Mouse (Mus musculus): Measurements from ENCODE around the gene Prkag3. TPM values are rescaled to one million over a fixed set of nuclear protein-coding genes. Genes with fewer than 3 reads are reported as not detected.
A peak's percentile ranks its signal among the peaks of the same experiment; 100 is the strongest.

The Prkag3 gene
- total RNA-seq, 4 experiments from 2014 or later: 0.55 to 1.3 TPM; not detected in 2

DNA sequence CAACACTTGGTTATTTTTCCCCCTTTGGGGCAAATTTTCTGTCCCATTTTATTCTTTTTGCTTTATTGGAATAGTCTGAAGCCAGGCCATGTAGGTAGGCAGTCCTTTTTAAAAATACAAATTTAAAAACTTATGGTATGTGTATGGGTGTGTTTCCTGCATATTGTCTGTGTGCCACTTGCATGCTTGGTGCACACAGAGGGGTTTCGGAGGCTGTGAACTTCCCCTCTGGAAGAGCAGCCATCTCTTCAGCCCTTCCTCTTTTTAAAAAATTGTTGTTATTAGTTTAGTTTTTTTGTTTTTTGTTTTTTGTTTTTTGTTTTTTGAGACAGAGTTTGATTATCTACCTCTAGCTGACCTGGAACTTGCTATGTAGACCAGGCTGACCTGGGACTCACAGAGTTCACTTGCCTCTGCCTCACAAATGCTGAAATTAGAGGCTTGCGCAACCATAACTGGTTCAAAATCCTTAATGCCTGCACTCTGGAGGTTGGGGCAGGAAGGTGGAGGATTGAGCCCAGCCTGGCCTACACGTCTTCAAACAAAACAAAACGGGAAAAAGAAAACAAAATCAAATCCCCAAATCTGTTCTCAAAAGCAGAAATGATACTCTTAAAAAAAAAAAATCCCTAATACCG, 36.4 kb downstream of the Prkag3 start:
- no peak for DNase-seq

DNA sequence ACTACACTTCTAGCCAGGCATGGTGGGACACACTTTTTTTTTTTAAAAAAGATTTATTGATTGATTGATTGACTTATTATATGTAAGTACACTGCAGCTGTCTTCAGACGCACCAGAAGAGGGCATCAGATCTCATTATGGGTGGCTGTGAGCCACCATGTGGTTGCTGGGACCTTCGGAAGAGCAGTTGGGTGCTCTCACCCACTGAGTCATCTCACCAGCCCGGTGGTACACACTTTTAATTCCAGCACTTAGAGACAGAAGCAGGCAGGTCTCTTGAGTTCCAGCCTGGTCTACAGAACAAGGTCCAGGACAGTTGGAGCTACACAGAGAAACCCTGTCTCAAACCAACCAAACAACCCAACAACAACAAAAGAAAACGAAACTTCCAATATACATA, 37.0 kb downstream of the Prkag3 start:
- DNase-seq: no peak

DNA sequence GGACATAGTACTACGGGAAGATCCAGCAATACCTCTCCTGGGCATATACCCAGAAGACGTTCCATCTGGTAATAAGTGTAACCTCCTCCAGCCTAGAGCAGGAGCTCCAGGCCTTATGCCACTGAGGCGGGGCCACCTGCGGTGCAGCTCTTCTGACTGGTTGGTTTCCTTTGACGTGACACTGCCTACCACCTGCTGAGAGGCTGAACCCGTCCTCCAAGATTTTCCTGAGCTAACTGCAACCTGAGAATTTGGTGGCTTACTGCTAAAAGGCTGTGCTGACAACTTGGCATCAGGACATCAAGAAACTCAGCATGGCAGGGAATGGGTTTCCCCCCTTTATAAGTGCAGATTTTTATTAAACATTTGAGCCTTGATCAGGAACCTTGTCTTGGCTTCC, 39.5 kb downstream of the Prkag3 start:
- no peak for DNase-seq

DNA sequence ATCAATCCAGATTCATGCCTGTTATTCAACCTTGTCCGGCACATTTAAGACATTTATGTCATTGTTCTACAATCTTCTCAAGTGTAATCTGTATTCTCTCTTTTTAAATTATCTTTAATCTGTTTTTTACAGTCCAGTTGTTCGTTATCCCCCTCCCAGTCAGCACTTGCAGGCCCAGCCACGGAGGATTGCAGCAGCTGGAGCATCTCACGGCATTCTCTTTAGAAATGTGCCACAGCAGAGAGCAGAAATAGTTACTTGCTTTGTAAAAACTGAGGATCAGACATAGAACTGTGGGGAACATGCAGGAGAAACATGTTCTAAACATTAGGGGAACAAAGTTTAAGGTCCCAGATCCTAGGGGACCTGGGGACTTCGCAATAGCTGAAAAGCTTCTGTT, 44.0 kb downstream of the Prkag3 start:
- DNase-seq: no peak

DNA sequence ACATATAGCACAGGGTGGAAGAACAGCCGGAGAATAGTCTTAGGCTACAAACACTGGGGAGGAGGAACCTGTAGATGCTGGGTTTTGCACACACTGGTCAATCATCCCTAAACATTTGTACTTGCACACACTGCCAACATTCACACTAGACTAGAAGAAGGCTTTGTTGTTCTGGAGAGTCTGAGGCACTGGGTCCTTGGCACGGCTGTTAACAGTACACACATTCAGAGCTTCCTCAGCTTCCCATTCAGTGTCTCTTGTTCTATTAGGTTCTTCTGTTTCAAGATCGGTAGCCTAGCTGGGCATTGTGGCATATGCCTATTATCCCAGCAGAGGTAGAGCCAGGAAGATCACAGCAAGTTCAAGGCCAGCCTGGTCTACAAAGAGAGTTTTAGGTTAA, 44.9 kb downstream of the Prkag3 start:
- no peak for DNase-seq

DNA sequence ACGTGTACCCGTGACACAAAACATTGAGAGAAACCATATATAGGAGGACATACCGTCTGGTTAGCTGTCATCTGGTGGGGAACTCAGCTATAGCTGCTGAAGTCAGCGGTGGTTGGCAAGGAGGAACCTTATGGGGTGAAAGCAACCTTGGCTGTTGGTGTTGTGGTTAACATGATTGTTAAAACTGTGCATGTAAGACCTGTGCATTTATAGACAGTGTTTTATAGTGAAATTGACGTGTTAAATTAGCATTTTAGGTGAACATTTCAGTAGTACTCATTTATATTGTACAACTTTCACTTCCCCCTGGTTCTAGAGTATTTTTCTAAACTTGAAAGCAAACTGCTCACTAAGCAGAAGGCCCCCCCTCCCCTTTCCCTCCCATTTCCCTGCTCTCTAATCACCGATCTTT, 46.9 kb downstream of the Prkag3 start:
- no peak for DNase-seq

DNA sequence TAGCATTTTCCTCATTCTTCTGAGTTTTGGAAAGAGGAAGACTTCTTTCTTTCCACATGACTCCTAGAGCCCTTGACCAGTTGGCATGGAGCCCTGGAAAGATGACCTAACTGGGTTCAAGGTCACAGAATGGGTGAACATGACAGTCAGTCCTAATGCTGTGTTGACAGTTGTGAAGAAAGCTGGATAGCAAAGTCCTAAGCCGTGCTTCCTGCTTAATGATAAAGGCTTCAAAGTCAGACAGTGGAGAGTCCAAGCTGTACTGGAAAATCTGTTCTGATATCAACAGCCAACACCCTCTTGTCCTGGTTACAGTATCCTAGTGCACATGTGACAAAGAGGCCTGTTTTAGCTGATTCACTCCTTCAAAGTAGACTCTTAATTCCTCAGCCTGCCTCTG, 50.2 kb downstream of the Prkag3 start:
- DNase-seq: peak; percentile 64

DNA sequence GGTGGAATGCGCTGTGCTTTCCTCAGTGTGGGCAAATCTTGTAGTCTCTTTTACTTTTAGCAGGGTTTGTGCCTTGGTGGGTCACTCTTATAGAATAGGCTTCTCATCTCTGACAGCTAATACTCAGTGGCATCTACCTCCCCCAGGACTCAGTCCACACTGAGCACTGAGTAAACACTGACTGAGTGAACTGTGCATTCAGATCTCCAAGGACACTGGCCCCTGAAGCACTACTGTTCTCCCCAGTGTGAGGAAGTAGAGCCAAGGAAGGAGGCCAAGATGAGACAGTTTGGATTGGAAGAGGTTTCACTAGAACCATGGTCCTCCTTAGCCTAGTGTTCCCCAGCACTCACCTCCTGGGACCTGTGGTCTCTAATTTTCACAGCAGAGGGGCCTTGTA, 50.7 kb downstream of the Prkag3 start:
- DNase-seq: no peak

DNA sequence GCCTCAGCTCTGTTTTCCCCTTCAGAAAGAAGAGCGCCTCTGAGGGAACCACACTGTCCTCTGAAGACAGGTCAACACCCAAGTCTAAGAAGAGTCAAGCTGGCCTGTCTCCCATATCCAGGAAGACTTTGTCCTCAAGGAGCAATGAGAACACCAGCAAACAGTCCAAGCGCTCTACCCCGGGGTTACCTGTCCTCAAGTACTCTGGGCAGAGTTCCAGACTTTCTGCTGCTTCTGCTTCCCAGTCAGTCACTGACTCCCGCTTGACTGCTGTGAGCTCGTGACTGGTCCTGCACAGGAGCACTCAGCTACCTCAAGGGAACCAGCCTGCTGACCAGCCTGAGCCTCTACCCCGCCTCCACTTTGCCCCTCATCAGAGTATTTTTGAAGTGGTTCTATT, 51.6 kb downstream of the Prkag3 start:
- DNase-seq: no peak

DNA sequence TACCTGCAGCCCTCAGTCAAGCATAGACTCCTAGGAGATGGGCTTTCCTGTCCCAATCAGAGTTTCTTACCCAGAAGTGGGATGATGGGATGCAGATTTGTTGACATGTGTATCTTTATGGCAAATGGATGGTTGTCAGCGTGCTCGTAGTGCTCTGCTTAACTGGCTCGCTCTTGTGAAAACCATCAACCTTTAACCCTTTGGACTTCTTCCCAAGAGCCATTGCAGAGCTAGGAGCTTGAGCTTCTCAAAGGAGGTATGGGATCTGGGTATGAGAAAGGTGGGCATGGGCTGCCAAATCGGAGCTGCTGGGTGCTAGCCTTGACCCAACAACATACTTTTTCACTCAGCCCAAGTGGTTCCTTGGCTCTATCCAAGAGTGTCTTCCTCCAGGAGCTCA, 53.2 kb downstream of the Prkag3 start:
- DNase-seq: no peak

DNA sequence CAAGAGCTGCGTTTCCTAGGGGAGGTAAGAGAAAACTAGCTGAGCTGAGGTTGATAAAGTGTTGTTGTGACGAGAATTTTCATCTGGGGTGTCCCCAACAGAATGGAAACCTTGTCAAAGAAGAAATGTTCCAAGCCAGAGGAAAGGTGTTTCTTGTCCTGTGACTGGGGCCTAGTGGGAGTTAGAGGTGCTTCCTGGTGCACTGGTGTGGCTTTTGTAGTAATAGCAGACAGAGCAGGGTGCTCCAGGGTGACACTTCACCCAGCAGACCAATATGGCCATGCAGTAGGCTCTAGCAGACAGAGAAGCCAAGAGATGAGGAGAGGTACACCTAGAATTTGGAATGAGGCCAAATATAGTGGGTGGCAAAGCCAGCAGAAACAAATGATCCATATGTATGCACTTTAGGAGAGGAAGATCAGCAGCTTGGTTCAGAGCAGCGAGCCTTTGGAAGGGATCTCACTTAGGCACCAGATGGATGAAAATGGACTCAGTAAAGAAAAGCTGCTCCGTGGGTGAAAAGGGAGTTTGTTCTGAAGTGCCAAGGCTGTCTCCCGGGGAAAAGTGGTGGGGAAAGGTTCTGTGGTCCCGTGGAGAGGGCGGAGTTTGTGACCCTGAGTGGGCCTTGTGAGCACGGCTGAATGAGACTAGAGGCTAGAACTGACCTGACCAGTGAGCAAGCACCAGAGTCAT, 55.0 kb downstream of the Prkag3 start:
- DNase-seq: no peak

Other genes with a start within 250 kb of the Prkag3 start
- 10 to 100 TPM; 27.1 to 29.4 (median 28.1) TPM for gene Cnot9, start 243.2 kb downstream of the Prkag3 start, total RNA-seq (2022)
- gene Plcd4, start 206.3 kb downstream of the Prkag3 start, total RNA-seq (2022): 1 to 10 TPM; 1.1 to 2.1 (median 1.5) TPM
- 10 to 100 TPM; 14.1 to 23.0 (median 17.8) TPM for gene Usp37, start 204.9 kb downstream of the Prkag3 start, total RNA-seq (2022)
- 10 to 100 TPM; 14.3 to 20.2 (median 18.3) TPM for gene Zfp142, start 161.0 kb downstream of the Prkag3 start, total RNA-seq (2022)
- gene Bcs1l, start 160.9 kb downstream of the Prkag3 start, total RNA-seq (2022): 10 to 100 TPM; 27.1 to 33.2 (median 29.0) TPM
- gene Rnf25, start 147.8 kb downstream of the Prkag3 start, total RNA-seq (2022): 10 to 100 TPM; 50.2 to 79.7 (median 66.6) TPM
- gene Stk36, start 147.8 kb downstream of the Prkag3 start, total RNA-seq (2022): 10 to 100 TPM in 1 of 4 experiments, 1 to 10 TPM in 3; 3.5 to 11.8 (median 4.8) TPM
- gene Ttll4, start 87.5 kb downstream of the Prkag3 start, total RNA-seq (2022): 10 to 100 TPM; 18.4 to 30.1 (median 21.1) TPM
- 10 to 100 TPM; 12.2 to 28.3 (median 14.8) TPM for gene Cyp27a1, start 35.6 kb downstream of the Prkag3 start, total RNA-seq (2022)
- 1 to 10 TPM; 3.9 to 6.6 (median 5.7) TPM for gene Wnt6, start 22.7 kb upstream of the Prkag3 start, total RNA-seq (2022)
- gene Wnt10a, start 42.3 kb upstream of the Prkag3 start, total RNA-seq (2022): 1 to 10 TPM in 1 of 4 experiments, under 1 TPM in 3; 0.58 to 1.0 (median 0.84) TPM
- 1 to 10 TPM; 4.2 to 6.2 (median 6.0) TPM for gene Cdk5r2, start 105.7 kb upstream of the Prkag3 start, total RNA-seq (2022)
- 1 to 10 TPM in 3 of 4 experiments, under 1 TPM in 1; 0.93 to 6.3 (median 2.8) TPM for gene Fev, start 136.2 kb upstream of the Prkag3 start, total RNA-seq (2022)
- gene Cryba2, start 143.9 kb upstream of the Prkag3 start, total RNA-seq (2022): 1 to 10 TPM in 3 of 4 experiments, under 1 TPM in 1; 0.56 to 2.1 (median 1.4) TPM
- gene Cfap65, start 186.4 kb upstream of the Prkag3 start, total RNA-seq (2022): under 1 TPM in 1 of 4 experiments, not detected in 3; 0.03 TPM
- gene Ihh, start 202.5 kb upstream of the Prkag3 start, total RNA-seq (2022): under 1 TPM in 3 of 4 experiments, not detected in 1; 0.16 to 0.20 (median 0.18) TPM